Mouse (Mus musculus) ES-Bruce4 (cell line): ENCODE measurements around the gene Slc25a4. TPM values are rescaled to one million over a fixed set of nuclear protein-coding genes. Genes with fewer than 3 reads are reported as not detected.

Source experiments
- H3K27ac ChIP-seq: 2 replicates; pipeline ENCODE4 v1.5.1; 2012; ENCODE audit warnings: low read length, inconsistent platforms; ENCODE audit not compliant: insufficient read depth
- H3K27me3 ChIP-seq: 2 replicates; pipeline ENCODE4 v1.6.1; 2012; ENCODE audit warnings: mild to moderate bottlenecking, low read length, inconsistent platforms; ENCODE audit not compliant: control insufficient read depth, poor library complexity, insufficient read depth, severe bottlenecking
- H3K36me3 ChIP-seq: 2 replicates; pipeline ENCODE4 v1.6.1; 2012; ENCODE audit warnings: inconsistent platforms, mild to moderate bottlenecking, low read length, moderate library complexity; ENCODE audit not compliant: control insufficient read depth, poor library complexity, insufficient read depth, severe bottlenecking
- H3K4me1 ChIP-seq: one replicate; pipeline ENCODE4 v1.8.1; 2011; ENCODE audit warnings: low read length; ENCODE audit not compliant: control insufficient read depth, insufficient read depth
- H3K4me3 ChIP-seq: 2 replicates; pipeline ENCODE4 v1.5.1; 2011; ENCODE audit warnings: low read depth, mild to moderate bottlenecking, low read length
- H3K9ac ChIP-seq: 2 replicates; pipeline ENCODE4 v1.6.1; 2012; ENCODE audit warnings: low read depth, mild to moderate bottlenecking, inconsistent platforms; ENCODE audit not compliant: poor library complexity, severe bottlenecking
- H3K9me3 ChIP-seq: replicated peaks from 2 replicates; pipeline ENCODE4 v1.6.1; 2012; ENCODE audit warnings: mild to moderate bottlenecking, low read length, inconsistent platforms; ENCODE audit not compliant: control insufficient read depth, poor library complexity, insufficient read depth, severe bottlenecking
- CTCF ChIP-seq: IDR thresholded peaks from one replicate; pipeline ENCODE4 v1.8.1; 2011; ENCODE audit warnings: low read depth, low read length
- EP300 ChIP-seq: IDR thresholded peaks from 2 replicates; pipeline ENCODE4 v1.6.1; 2011; ENCODE audit warnings: low read depth, low read length; ENCODE audit not compliant: insufficient read depth
- POLR2A ChIP-seq: IDR thresholded peaks from one replicate; pipeline ENCODE4 v1.8.1; 2011; ENCODE audit warnings: low read length; ENCODE audit not compliant: insufficient read depth
- polyA plus RNA-seq: library from polyadenylated mRNA; stranded (reverse); fragments of >200 nt; gene quantifications from 2 replicates; pipeline ENCODE4 v1.2.4, GENCODE M21; 2011; ENCODE audit warnings: low read depth; ENCODE audit not compliant: missing spikeins, insufficient read depth, insufficient read length

Gene Slc25a4
- polyA plus RNA-seq, 1 experiment, result 183 TPM

GRCm38 (mm10) chr8:46209057-46209456 is 2.0 kb downstream of the Slc25a4 start:
- TF ChIP-seq EP300 (no peak), POLR2A (no peak), CTCF (no peak)
- H3K4me3 ChIP-seq, result 0 out of 2 replicates have a peak overlapping the region, but pooled peaks have one; percentile 6
- no peak overlapping the region for H3K27ac ChIP-seq
- H3K36me3 ChIP-seq, result peaks cover 46% of the 10 kb centered on the region
- no peaks in the 10 kb centered on the region for H3K9me3 ChIP-seq
- H3K4me1 ChIP-seq, result peaks cover 5% of the 10 kb centered on the region
- no peaks in the 10 kb centered on the region for H3K27me3 ChIP-seq
- no peak overlapping the region for H3K9ac ChIP-seq

- H3K36me3 ChIP-seq, result peaks cover 46% of the 10 kb centered on the region
- no peak overlapping the region for H3K9ac ChIP-seq
- peaks cover 3% of the 10 kb centered on the region for H3K4me1 ChIP-seq
These were observed 2.7 kb downstream of the Slc25a4 start for GRCm38 (mm10) chr8:46208354-46208753.

GRCm38 (mm10) chr8:46206107-46206506 is 5.0 kb downstream of the Slc25a4 start:
- Histone ChIP-seq H3K9ac (no peak overlapping the region), H3K27ac (no peak overlapping the region), H3K27me3 (no peaks in the 10 kb centered on the region), H3K9me3 (no peaks in the 10 kb centered on the region), H3K4me1 (peaks cover 2% of the 10 kb centered on the region), H3K4me3 (no peak overlapping the region), H3K36me3 (peaks cover 46% of the 10 kb centered on the region)
- TF ChIP-seq POLR2A (no peak), CTCF (no peak), EP300 (no peak)

More at GRCm38 (mm10) chr8:46208354-46208753, 2.7 kb downstream of the Slc25a4 start:
- H3K27ac ChIP-seq, result no peak overlapping the region
- no peak overlapping the region for H3K4me3 ChIP-seq
- H3K9me3 ChIP-seq, result no peaks in the 10 kb centered on the region
- H3K27me3 ChIP-seq, result no peaks in the 10 kb centered on the region
- TF ChIP-seq CTCF, result no peak
- no peak for TF ChIP-seq EP300
- TF ChIP-seq POLR2A, result no peak

GRCm38 (mm10) chr8:46204974-46205640 is 6.0 kb downstream of the Slc25a4 start:
- no peaks in the 10 kb centered on the region for H3K9me3 ChIP-seq

GRCm38 (mm10) chr8:46204301-46204700 is 6.8 kb downstream of the Slc25a4 start:
- no peaks in the 10 kb centered on the region for H3K27me3 ChIP-seq
- H3K9me3 ChIP-seq, result no peaks in the 10 kb centered on the region
- no peak for TF ChIP-seq EP300
- no peak for TF ChIP-seq POLR2A
- no peak for TF ChIP-seq CTCF
- H3K4me3 ChIP-seq, result no peak overlapping the region
- peaks cover 2% of the 10 kb centered on the region for H3K4me1 ChIP-seq
- no peak overlapping the region for H3K9ac ChIP-seq
- H3K36me3 ChIP-seq, result peaks cover 43% of the 10 kb centered on the region
- no peak overlapping the region for H3K27ac ChIP-seq

More at GRCm38 (mm10) chr8:46204974-46205640, 6.0 kb downstream of the Slc25a4 start:
- Histone ChIP-seq H3K27me3 (no peaks in the 10 kb centered on the region), H3K36me3 (peaks cover 46% of the 10 kb centered on the region), H3K4me1 (peaks cover 2% of the 10 kb centered on the region), H3K27ac (no peak overlapping the region), H3K4me3 (no peak overlapping the region), H3K9ac (no peak overlapping the region)
- no peak for TF ChIP-seq POLR2A
- no peak for TF ChIP-seq EP300
- no peak for TF ChIP-seq CTCF

GRCm38 (mm10) chr8:46202350-46202749 is 8.7 kb downstream of the Slc25a4 start:
- Histone ChIP-seq H3K4me3 (no peak overlapping the region), H3K9me3 (no peaks in the 10 kb centered on the region), H3K9ac (no peak overlapping the region), H3K27me3 (no peaks in the 10 kb centered on the region), H3K4me1 (peaks cover 2% of the 10 kb centered on the region), H3K27ac (no peak overlapping the region), H3K36me3 (peaks cover 24% of the 10 kb centered on the region)
- TF ChIP-seq POLR2A (no peak), CTCF (peak; percentile 18), EP300 (no peak)
